Mouse (Mus musculus) MEL (cell line): Measurements from ENCODE around the gene Ccdc40. TPM values are rescaled to one million over a fixed set of nuclear protein-coding genes. Genes with fewer than 3 reads are reported as not detected.

ENCODE experiments used
- DNase-seq: peaks from one replicate; pipeline ENCODE4 v3.0.0; 2011; ENCODE audit warnings: low read depth, low spot score
- H3K27ac ChIP-seq: 2 replicates; pipeline ENCODE4 v1.5.1; 2012; ENCODE audit warnings: low read depth, mild to moderate bottlenecking, control low read depth, low read length, moderate library complexity; ENCODE audit not compliant: control insufficient read depth
- H3K27me3 ChIP-seq, 2 experiments: fragments of 150-350 bp in 1 of 2; sonication (generic) in 1 of 2; 2 replicates each; pipeline ENCODE4 v1.6.1; 2012; ENCODE audit warnings: low read length in 2 of 2, mild to moderate bottlenecking in 2 of 2, improper control_type of control experiment in 1 of 2, moderate library complexity in 1 of 2; ENCODE audit not compliant: insufficient read depth in 2 of 2, control insufficient read depth in 1 of 2
- H3K36me3 ChIP-seq, 2 experiments: 2 replicates each; pipeline ENCODE4 v1.6.1; 2012 to 2014; ENCODE audit warnings: low read length in 2 of 2, improper control_type of control experiment in 1 of 2, inconsistent platforms in 1 of 2, mild to moderate bottlenecking in 1 of 2; ENCODE audit not compliant: insufficient read depth in 2 of 2, control insufficient read depth in 1 of 2
- H3K4me1 ChIP-seq, 2 experiments: fragments of 150-350 bp in 1 of 2; sonication (generic) in 1 of 2; 2 replicates each; pipeline ENCODE4 v1.6.1; 2012; ENCODE audit warnings: low read length in 2 of 2, improper control_type of control experiment in 1 of 2, mild to moderate bottlenecking in 1 of 2; ENCODE audit not compliant: insufficient read depth in 2 of 2, control insufficient read depth in 1 of 2
- H3K4me3 ChIP-seq, 2 experiments: fragments of 150-350 bp in 1 of 2; sonication (generic) in 1 of 2; 2 replicates each; pipeline ENCODE4 v1.5.1; 2012; ENCODE audit warnings: low read depth in 2 of 2, low read length in 2 of 2, mild to moderate bottlenecking in 2 of 2, moderate library complexity in 2 of 2, control low read depth in 1 of 2, improper control_type of control experiment in 1 of 2; ENCODE audit not compliant: control insufficient read depth in 1 of 2, insufficient read depth in 1 of 2
- H3K79me2 ChIP-seq: 2 replicates; pipeline ENCODE4 v1.6.1; 2012; ENCODE audit warnings: mild to moderate bottlenecking, low read length, moderate library complexity; ENCODE audit not compliant: control insufficient read depth, poor library complexity, insufficient read depth
- H3K9ac ChIP-seq: 2 replicates; pipeline ENCODE4 v1.6.1; 2012; ENCODE audit warnings: low read depth, mild to moderate bottlenecking, control low read depth, low read length, moderate library complexity; ENCODE audit not compliant: control insufficient read depth, poor library complexity, severe bottlenecking
- H3K9me3 ChIP-seq: fragments of 150-350 bp; sonication (generic); replicated peaks from 2 replicates; pipeline ENCODE4 v1.6.1; 2012; ENCODE audit warnings: mild to moderate bottlenecking, low read length, improper control_type of control experiment, moderate library complexity; ENCODE audit not compliant: insufficient read depth
- BHLHE40 ChIP-seq: IDR thresholded peaks from 2 replicates; pipeline ENCODE4 v1.6.1; 2012; ENCODE audit warnings: low read depth, mild to moderate bottlenecking, inconsistent platforms, low read length, improper control_type of control experiment, borderline replicate concordance
- CHD2 ChIP-seq: IDR thresholded peaks from 2 replicates; pipeline ENCODE4 v1.6.1; 2011; ENCODE audit warnings: low read length, improper control_type of control experiment
- CTCF ChIP-seq, 3 experiments: IDR thresholded peaks in 2 of 3; conservative IDR thresholded peaks in 1 of 3; 2 replicates each; pipeline ENCODE4 v1.5.1; 2011 to 2012; ENCODE audit warnings: low read length in 3 of 3, low read depth in 2 of 3, mild to moderate bottlenecking in 2 of 3, improper control_type of control experiment in 1 of 3, inconsistent platforms in 1 of 3, mixed read lengths in 1 of 3, moderate library complexity in 1 of 3; ENCODE audit not compliant: control insufficient read depth in 1 of 3, insufficient read depth in 1 of 3, poor library complexity in 1 of 3, severe bottlenecking in 1 of 3
- E2F4 ChIP-seq: IDR thresholded peaks from 2 replicates; pipeline ENCODE4 v1.6.1; 2011; ENCODE audit warnings: low read depth, low read length, improper control_type of control experiment, borderline replicate concordance
- ELF1 ChIP-seq: IDR thresholded peaks from 2 replicates; pipeline ENCODE4 v1.6.1; 2014; ENCODE audit warnings: low read depth, mild to moderate bottlenecking, inconsistent platforms, low read length, improper control_type of control experiment, moderate library complexity
- ETS1 ChIP-seq: IDR thresholded peaks from 2 replicates; pipeline ENCODE4 v1.6.1; 2012; ENCODE audit warnings: low read depth, mild to moderate bottlenecking, inconsistent platforms, low read length, improper control_type of control experiment, moderate library complexity
- GATA1 ChIP-seq: IDR thresholded peaks from 2 replicates; pipeline ENCODE4 v1.6.1; 2011; ENCODE audit warnings: low read depth, low read length, improper control_type of control experiment
- HCFC1 ChIP-seq: IDR thresholded peaks from 2 replicates; pipeline ENCODE4 v1.6.1; 2012; ENCODE audit warnings: low read depth, mild to moderate bottlenecking, inconsistent platforms, low read length, improper control_type of control experiment, moderate library complexity
- JUND ChIP-seq: IDR thresholded peaks from 2 replicates; pipeline ENCODE4 v1.6.1; 2011; ENCODE audit warnings: low read depth, mild to moderate bottlenecking, improper control_type of control experiment, low read length
- KAT2A ChIP-seq: conservative IDR thresholded peaks from 2 replicates; pipeline ENCODE4 v1.6.1; 2012; ENCODE audit warnings: low read depth, low read length, improper control_type of control experiment, inconsistent platforms
- MAFK ChIP-seq: IDR thresholded peaks from 2 replicates; pipeline ENCODE4 v1.6.1; 2011; ENCODE audit warnings: low read depth, mild to moderate bottlenecking, low read length, improper control_type of control experiment, borderline replicate concordance
- MAZ ChIP-seq: IDR thresholded peaks from 2 replicates; pipeline ENCODE4 v1.6.1; 2012; ENCODE audit warnings: low read depth, mild to moderate bottlenecking, inconsistent platforms, low read length, improper control_type of control experiment
- MEF2A ChIP-seq: IDR thresholded peaks from 2 replicates; pipeline ENCODE4 v1.6.1; 2014; ENCODE audit warnings: low read depth, mild to moderate bottlenecking, inconsistent platforms, low read length, improper control_type of control experiment; ENCODE audit not compliant: poor library complexity, insufficient replicate concordance, severe bottlenecking; ENCODE audit errors: extremely low read depth
- NRF1 ChIP-seq: IDR thresholded peaks from 2 replicates; pipeline ENCODE4 v1.6.1; 2014; ENCODE audit warnings: low read depth, mild to moderate bottlenecking, inconsistent platforms, low read length, improper control_type of control experiment, moderate library complexity; ENCODE audit not compliant: poor library complexity, insufficient read depth, severe bottlenecking
- SIN3A ChIP-seq: IDR thresholded peaks from 2 replicates; pipeline ENCODE4 v1.6.1; 2012; ENCODE audit warnings: low read length, improper control_type of control experiment, inconsistent platforms
- TAL1 ChIP-seq: IDR thresholded peaks from 2 replicates; pipeline ENCODE4 v1.6.1; 2012; ENCODE audit warnings: mild to moderate bottlenecking, inconsistent platforms, low read length, moderate library complexity, mixed read lengths
- TBP ChIP-seq: IDR thresholded peaks from 2 replicates; pipeline ENCODE4 v1.8.0; 2011; ENCODE audit warnings: low read depth, low read length, improper control_type of control experiment
- ZC3H11A ChIP-seq: IDR thresholded peaks from 2 replicates; pipeline ENCODE4 v1.6.1; 2012; ENCODE audit warnings: low read depth, mild to moderate bottlenecking, inconsistent platforms, low read length, improper control_type of control experiment
- ZKSCAN1 ChIP-seq: IDR thresholded peaks from 2 replicates; pipeline ENCODE4 v1.6.1; 2012; ENCODE audit warnings: low read depth, mild to moderate bottlenecking, inconsistent platforms, low read length, improper control_type of control experiment, moderate library complexity
- ZMIZ1 ChIP-seq: IDR thresholded peaks from 2 replicates; pipeline ENCODE4 v1.6.1; 2012; ENCODE audit warnings: low read depth, mild to moderate bottlenecking, inconsistent platforms, low read length, improper control_type of control experiment, moderate library complexity
- ZNF384 ChIP-seq: IDR thresholded peaks from 2 replicates; pipeline ENCODE4 v1.6.1; 2012; ENCODE audit warnings: low read depth, mild to moderate bottlenecking, inconsistent platforms, low read length, improper control_type of control experiment
- polyA plus RNA-seq, 2 experiments: library from polyadenylated mRNA; stranded (reverse) in 1 of 2; unstranded in 1 of 2; fragments of >175 nt in 1 of 2; fragments of >200 nt in 1 of 2; gene quantifications; 2 replicates each; pipeline versions ENCODE4 v1.2.1 to v1.2.4; 2012; ENCODE audit warnings: low replicate concordance in 2 of 2, low read depth in 1 of 2; ENCODE audit not compliant: insufficient read length in 2 of 2, insufficient read depth in 1 of 2, missing spikeins in 1 of 2
- total RNA-seq: library from RNA; depleted of rRNA; stranded (reverse); fragments of 300-350 nt; gene quantifications from 2 replicates; pipeline ENCODE4 v1.2.3, GENCODE M21; 2012

The Ccdc40 gene
- total and polyA plus RNA-seq, 3 experiments: 0.46 to 1.9 TPM; not detected in 1

GRCm38 (mm10) chr11:119258572-119259322 is 30.4 kb downstream of the Ccdc40 start (continued):
- 0 out of 2 replicates have a peak, but pooled peaks have one; percentile 4 for TF ChIP-seq GATA1
- peak; percentile 94 for TF ChIP-seq BHLHE40
- 0 out of 2 replicates have a peak, but pooled peaks have one; percentile 47 for TF ChIP-seq JUND
- TF ChIP-seq TBP: peak; percentile 99
- no peak; the same call in 1 of the 2 replicates for TF ChIP-seq KAT2A
- no peak for TF ChIP-seq ZKSCAN1

GRCm38 (mm10) chr11:119259977-119260376 is 31.6 kb downstream of the Ccdc40 start:
- no peaks in the 10 kb centered on the region for H3K9me3 ChIP-seq
- no peaks in the 10 kb centered on the region for H3K36me3 ChIP-seq
- no peak overlapping the region for H3K9ac ChIP-seq
- H3K4me1 ChIP-seq: peaks cover 0 to 8% of the 10 kb centered on the region in 2 experiments; a peak in 3 of 4 replicates
- no peaks in the 10 kb centered on the region for H3K27me3 ChIP-seq
- no peak overlapping the region for H3K4me3 ChIP-seq
- H3K79me2 ChIP-seq: no peaks in the 10 kb centered on the region
- no peak overlapping the region for H3K27ac ChIP-seq
- no peak for DNase-seq
- TF ChIP-seq CHD2: no peak
- no peak for TF ChIP-seq CTCF (IDR thresholded peaks at IDR 0.05 in 2 of 3, conservative IDR thresholded peaks at IDR 0.05 in 1 of 3; ENCODE audit: control insufficient read depth in 1 of 3, insufficient read depth in 1 of 3, low read depth in 2 of 3, low read length in 3 of 3, poor library complexity in 1 of 3, severe bottlenecking in 1 of 3)

- no peak for DNase-seq
- H3K79me2 ChIP-seq: peaks cover 6% of the 10 kb centered on the region
- no peaks in the 10 kb centered on the region for H3K9me3 ChIP-seq
- peaks cover 3 to 25% of the 10 kb centered on the region in 2 experiments for H3K4me1 ChIP-seq
- H3K4me3 ChIP-seq: no peak overlapping the region
- TF ChIP-seq NRF1: no peak
- no peak for TF ChIP-seq SIN3A
- no peak for TF ChIP-seq MEF2A
- no peak for TF ChIP-seq ZNF384
- TF ChIP-seq HCFC1: no peak
- no peak for TF ChIP-seq E2F4
- no peak for TF ChIP-seq MAFK
- TF ChIP-seq KAT2A: no peak
- no peak for TF ChIP-seq MAZ
- no peak for TF ChIP-seq ELF1
- TF ChIP-seq JUND: no peak
- TF ChIP-seq TAL1: no peak
- no peak for TF ChIP-seq CHD2
- TF ChIP-seq ZMIZ1: no peak
- no peak for TF ChIP-seq ZC3H11A
- TF ChIP-seq ZKSCAN1: no peak
- TF ChIP-seq ETS1: no peak
- TF ChIP-seq, all 39 proteins: peak for 0
- Histone ChIP-seq H3K27ac (no peak overlapping the region), H3K9ac (no peak overlapping the region), H3K27me3 (no peaks in the 10 kb centered on the region), H3K36me3 (peaks cover 0 to 6% of the 10 kb centered on the region in 2 experiments; a peak in 1 of 4 replicates)
Observed at GRCm38 (mm10) chr11:119264413-119264812, 36.0 kb downstream of the Ccdc40 start.
